Mouse (Mus musculus) lung, postnatal 36 days (tissue): ENCODE results near the gene Serpini1.
"Not testable (repeated sequence)": the region's sequence is repeated elsewhere in the genome, so short reads cannot be mapped to it uniquely, and the experiment has no call there.

Experiments used
- DNase-seq: peaks from one replicate; pipeline ENCODE4 v3.0.0; 2022; ENCODE audit warnings: mixed read lengths

Gene Serpini1

DNA sequence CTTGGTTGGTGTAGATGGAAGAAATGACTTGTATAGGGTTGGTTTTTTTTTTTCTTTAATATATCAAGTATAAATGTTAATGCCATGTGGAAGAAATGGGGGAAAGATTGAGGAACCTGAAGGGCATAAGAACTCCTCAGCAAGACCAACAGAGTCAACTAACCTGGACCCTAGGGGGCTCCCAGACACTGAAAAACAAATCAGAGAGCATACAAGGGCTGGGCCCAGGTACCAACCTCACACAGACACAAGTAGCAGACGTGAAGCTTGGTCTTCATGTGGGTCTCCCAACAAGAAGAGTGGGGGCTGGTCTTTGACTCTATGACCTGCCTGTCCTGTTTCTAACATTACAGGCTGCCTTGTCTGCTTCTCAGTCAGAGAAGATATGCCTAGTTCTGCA is 82.2 kb downstream of the Serpini1 start:
- DNase-seq: no peak

- DNase-seq: no peak
These were observed 90.2 kb downstream of the Serpini1 start for GRCm38 (mm10) chr3:75647542-75647941.

- no peak for DNase-seq
These were observed 90.9 kb downstream of the Serpini1 start for GRCm38 (mm10) chr3:75648226-75648625.

DNA sequence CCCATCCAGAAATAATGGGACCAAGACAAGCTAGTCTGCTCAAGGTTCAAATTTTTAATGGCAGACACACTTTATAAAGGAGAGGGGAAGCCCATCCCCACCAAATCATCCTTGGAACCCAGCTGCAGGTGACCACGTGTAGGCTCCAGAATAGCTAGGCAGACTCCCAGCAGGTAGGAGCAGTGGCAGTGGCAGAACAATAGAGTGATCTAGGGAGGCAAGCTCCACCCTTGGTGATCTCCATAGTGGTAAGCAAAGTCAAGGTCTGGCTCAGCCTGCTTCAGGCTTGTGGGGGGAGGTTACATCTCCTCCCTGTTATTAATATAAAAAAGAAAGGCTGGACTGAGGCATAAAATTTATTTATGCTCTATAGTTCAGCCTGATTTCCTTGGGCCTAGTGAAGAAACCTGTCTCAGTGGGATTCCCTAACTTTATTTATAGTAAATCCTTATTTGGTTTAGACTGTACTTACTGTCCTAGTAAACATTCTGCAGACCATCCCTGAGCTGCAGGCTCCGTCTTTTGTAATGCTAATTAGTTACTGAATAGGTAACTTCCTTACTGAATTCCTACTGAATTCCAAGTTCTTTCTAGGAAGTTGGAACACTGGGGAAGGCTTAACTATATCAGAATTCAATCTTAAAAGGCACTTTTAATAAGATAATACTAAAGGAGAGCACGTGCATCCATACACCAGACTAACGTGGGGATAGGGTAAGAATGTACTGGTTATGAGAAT is 93.2 kb downstream of the Serpini1 start:
- DNase-seq: not testable (repeated sequence)

DNA sequence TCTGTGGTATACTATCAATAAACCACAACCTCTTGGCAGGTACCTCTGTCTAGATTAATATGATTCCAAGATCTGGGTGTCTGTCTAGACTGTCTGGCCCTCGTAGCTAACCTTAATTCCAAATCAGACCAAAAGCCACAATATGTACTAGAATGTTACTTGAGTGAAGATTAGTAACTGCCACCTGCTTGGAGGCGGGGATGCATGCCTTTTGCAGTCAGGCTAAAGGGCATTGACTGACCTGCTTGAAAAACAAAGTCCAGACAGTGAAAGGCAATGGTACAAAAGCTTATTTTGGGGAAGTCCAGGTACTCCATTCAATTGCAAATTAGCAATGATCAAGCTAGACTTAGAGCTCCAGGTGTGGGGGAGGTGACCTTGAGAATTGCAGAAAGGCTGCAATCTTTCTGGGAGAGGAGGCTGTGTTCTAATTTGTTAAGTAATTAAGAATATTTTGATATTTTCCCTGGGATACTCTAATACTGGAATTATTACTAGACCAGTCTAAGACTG is 94.3 kb downstream of the Serpini1 start:
- no peak for DNase-seq

GRCm38 (mm10) chr3:75653901-75654300 is 96.6 kb downstream of the Serpini1 start:
- not testable (repeated sequence) for DNase-seq

DNA sequence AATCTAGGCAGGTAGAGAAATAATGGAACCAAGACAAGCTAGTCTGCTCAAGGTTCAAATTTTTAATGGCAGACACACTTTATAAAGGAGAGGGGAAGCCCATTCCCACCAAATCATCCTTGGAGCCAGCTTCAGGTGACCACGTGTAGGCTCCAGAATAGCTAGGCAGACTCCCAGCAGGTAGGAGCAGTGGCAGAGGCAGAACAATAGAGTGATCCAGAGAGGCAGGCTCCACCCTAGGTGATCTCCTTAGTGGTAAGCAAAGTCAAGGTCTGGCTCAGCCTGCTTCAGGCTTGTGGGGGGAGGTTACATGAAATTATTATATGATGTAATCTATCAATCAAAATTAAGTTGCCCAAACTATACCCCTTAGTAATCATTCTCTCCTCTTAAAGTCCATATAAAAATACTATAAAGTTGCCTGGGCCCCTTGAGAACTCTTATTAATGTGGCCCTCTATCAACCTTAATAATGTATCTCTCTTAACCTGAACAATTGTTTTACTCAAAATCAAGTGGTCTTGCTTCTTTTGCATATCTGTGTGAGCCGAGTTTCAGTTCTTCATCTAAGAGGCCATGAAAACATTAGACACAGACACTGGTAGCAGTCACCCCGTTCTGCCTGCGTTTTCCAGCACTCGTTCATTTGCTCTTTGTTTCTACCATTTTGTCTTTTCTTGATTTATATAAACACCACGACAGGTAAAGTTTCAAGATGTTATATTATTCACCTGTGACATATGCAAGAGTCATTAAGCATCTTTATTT is 98.4 kb downstream of the Serpini1 start:
- DNase-seq: no peak

DNA sequence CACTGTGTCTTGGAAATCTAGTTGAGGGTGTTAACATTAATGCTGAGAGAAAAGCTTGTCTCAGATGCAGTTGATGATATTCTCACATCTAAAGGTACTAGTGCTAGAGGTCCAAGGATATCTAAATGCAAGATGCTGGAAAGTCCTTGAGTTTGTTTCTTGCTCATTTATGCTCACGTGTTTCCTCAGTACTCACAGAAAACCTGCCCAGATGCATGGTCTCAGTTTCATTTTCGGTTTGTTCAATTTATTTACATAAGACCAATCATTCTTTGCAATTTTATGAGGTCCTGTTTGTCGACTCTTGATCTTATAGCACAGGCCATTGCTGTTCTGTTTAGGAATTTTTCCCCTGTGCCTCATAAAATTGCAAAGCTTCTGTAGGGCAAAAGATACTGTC is 109.6 kb downstream of the Serpini1 start:
- DNase-seq: no peak

DNA sequence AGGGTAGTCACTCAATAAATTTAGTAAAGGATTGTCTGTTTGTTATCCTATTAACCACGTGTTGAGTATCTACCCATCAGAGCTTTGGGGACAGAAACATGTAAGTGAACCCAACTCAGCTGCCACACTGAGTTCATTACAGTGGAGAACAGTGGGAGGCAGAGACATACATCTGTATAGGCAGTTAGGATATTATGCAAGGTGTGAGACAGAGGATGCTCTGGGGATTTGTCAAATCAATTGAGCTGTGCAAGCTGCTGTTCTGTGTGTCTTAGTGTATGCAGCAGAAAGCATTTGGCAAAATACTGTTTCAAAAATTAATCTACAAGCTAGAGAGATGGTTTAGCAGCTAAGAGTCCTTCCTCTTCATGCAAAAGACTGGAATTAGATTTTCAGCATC is 113.1 kb downstream of the Serpini1 start:
- no peak for DNase-seq

GRCm38 (mm10) chr3:75682881-75683280 is 125.5 kb downstream of the Serpini1 start:
- DNase-seq: no peak

DNA sequence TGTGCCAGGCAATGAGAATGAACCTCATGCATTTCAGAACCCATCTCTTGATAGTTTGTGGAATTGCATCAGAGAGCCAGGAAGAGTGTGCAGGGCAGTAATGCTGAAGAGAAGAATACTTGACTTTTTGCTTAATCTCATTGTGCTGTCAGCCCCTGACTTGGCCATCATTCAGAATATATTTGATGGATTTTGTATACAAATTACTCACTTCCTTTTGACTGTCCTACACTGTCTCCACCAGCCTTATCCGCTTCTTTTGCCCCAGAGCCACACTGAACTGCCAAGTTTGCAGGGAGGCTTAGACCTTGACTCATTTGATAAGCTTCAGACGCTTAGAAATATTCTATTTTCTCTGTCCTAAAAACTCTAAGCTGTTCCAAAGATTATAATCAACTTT is 129.4 kb downstream of the Serpini1 start:
- no peak for DNase-seq

GRCm38 (mm10) chr3:75687187-75687825 is 130.0 kb downstream of the Serpini1 start:
- DNase-seq: no peak

DNA sequence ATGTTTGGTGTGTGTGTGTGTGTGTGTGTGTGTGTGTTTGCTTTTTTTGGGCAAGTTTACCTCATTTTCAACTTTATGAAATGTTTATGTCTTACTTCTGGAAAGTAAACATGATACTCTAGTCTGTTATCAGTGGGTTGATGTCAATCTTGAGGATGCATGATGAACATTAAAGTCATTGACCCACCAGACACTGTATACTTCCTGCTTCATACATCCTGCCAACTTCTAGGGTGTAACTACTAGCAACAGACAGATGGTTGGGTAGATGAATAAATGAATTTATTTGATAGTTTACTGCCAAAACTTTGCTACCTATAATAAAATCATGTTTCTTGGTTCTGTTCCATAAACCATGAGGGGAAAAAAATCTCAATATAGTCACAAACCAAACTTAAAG is 133.0 kb downstream of the Serpini1 start:
- DNase-seq: no peak

DNA sequence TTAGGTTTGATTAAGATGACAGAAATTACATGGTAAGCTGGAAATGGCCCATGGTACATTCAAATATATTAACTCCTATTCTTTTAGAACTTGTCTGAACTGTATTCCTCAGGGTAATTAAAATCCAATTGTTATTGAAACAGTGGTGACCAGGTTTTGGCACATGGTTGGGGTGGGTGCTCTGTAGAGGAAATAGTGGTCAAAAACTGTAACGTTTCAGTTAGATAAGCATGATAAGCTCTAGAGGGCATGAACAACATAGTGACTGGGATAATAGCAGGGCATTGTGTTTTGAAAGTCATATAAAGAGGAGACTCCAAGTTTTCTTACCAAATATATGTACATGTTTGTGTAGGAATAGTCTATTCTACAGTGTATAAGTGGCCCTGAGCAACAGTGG is 134.7 kb downstream of the Serpini1 start:
- DNase-seq: no peak
